Mouse (Mus musculus): ENCODE data around the gene Gm21974. TPM values are rescaled to one million over a fixed set of nuclear protein-coding genes. Genes with fewer than 3 reads are reported as not detected.
"Not testable (repeated sequence)": the region's sequence is repeated elsewhere in the genome, so short reads cannot be mapped to it uniquely, and the experiment has no call there.

Gene Gm21974
- polyA plus RNA-seq, 1 experiment from 2014 or later, result not detected

DNA sequence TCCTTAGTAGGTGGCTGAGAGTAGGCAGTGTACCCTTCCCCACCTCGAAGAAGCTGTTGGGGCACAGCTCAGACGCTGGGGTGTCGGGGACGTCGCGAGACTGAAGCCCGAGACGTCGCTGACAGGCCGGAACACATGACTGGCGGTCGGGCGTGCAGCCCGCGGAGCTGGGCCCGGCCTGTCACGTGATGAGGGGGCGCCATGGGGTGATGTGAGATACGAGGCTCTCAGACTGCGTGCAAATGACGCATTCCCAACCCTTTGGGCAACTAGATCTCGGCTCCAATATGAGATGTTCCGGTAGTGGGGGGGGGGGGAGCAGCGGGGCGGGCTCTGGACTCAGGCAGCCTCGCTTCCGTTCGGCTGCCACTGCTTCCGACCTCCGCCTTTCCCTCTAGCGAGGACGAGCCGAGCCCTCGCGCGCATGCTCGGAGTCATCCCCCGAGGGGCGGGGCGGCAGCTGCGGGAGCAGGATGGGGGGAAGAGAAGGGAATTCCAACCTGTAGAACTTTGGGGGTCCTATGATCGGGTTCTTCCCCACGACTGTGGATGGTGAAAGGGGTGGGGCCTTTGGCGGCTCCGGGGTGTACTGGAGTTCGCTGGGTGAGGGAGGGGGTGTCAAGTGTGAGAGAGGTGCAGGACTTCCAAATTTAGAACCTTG is 53.8 kb downstream of the Gm21974 start:
- Histone ChIP-seq H3K27ac (peak overlapping the region; percentile 97), H3K79me2 (ENCODE audit: inconsistent target) (peaks cover 47% of the 10 kb centered on the region), H3K36me3 (ENCODE audit: inconsistent target) (peaks cover 33% of the 10 kb centered on the region), H3K4me3 (ENCODE audit: inconsistent target) (peak overlapping the region; percentile 94)
- under 1% methylated on average over 37 of the region's 46 CpGs for WGBS (ENCODE audit: missing documents)

DNA sequence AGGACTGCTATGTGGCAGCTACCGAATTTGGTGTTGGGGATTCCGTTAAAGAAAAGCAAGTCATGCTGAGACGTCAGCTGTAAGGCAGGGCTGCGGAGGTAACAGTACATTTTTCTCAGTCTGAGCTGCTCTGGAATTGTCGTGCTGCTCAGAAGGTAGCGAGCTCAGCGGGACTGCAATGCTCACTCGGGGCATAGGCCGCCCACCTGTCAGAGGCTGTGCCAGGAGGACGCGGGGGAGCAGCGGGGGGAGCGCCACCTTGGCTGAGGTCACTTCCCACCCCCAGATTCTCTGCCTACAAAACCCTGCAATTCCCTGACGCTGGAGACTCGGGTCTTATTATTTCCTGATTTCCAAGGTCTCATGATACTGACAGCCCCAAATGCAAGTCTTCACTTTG is 54.4 kb downstream of the Gm21974 start:
- WGBS (ENCODE audit: missing documents), result 4% methylated on average over 15 of the region's 15 CpGs
- peaks cover 27% of the 10 kb centered on the region for H3K36me3 ChIP-seq (ENCODE audit: inconsistent target)
- peak overlapping the region; percentile 33 for H3K4me3 ChIP-seq (ENCODE audit: inconsistent target)
- peak overlapping the region; percentile 97 for H3K27ac ChIP-seq
- H3K79me2 ChIP-seq (ENCODE audit: inconsistent target), result peaks cover 41% of the 10 kb centered on the region

DNA sequence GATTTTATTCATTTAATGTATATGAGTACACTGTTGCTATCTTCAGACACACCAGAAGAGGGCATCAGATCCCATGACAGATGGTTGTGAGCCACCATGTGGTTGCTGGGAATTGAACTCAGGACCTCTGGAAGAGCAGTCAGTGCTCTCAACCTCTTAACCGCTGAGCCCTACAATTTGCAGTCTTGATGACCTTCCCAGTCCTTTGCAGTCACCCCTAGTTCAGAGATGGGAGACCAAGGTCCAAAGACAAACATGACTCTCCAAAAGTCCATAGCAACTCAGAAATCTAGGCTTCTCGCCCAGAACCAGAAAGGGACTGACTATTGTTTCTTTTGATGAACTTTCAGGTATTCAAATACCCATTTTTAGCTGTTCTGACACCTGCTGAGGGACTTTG is 55.2 kb downstream of the Gm21974 start:
- Histone ChIP-seq H3K27ac (peak overlapping the region; percentile 97), H3K36me3 (ENCODE audit: inconsistent target) (peaks cover 21% of the 10 kb centered on the region), H3K79me2 (ENCODE audit: inconsistent target) (peaks cover 34% of the 10 kb centered on the region)
- WGBS (ENCODE audit: missing documents), result 100% methylated on average over 2 of the region's 2 CpGs
- not testable (repeated sequence) for H3K4me3 ChIP-seq (ENCODE audit: inconsistent target)

DNA sequence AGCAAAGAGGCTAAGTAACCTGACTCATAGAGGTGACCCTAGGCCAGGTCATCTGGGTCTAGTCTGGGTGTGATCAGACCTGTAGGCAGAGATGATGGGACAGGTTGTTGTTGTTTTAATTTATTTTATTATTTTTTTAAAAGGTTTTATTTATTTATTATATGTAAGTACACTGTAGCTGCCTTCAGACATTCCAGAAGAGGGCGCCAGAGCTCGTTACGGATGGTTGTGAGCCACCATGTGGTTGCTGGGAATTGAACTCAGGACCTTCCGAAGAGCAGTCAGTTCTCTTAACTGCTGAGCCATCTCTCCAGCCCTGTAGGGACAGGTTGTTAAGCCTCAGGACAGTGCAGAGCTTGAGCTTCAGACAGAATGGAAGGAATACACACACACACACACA is 57.4 kb downstream of the Gm21974 start:
- not testable (repeated sequence) for H3K27ac ChIP-seq; H3K4me3 ChIP-seq (ENCODE audit: inconsistent target); H3K36me3 ChIP-seq (ENCODE audit: inconsistent target)
- 94% methylated on average over 4 of the region's 4 CpGs for WGBS (ENCODE audit: missing documents)
- peaks cover 12% of the 10 kb centered on the region for H3K79me2 ChIP-seq (ENCODE audit: inconsistent target)

DNA sequence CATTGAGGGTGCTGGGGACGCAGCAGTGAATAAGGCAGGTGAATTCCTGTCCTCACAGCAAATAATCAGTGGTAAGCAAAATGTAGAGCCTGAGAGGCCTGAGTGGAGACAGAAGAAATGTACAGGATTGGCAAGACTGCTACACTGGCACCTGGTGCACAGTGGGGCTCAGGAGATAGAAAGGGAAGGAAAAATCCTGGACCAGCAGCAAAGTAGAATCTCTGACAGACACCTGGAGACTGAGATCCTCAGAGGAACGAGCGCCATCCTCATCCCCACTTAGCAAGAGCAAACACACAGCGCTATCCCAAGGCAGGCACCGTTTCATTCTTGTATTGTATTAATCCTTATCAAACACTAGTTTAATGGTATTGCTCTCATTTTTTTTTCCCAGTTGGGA is 57.8 kb downstream of the Gm21974 start:
- Histone ChIP-seq H3K27ac (no peak overlapping the region), H3K36me3 (ENCODE audit: inconsistent target) (no peaks in the 10 kb centered on the region), H3K79me2 (ENCODE audit: inconsistent target) (peaks cover 8% of the 10 kb centered on the region), H3K4me3 (ENCODE audit: inconsistent target) (no peak overlapping the region)
- WGBS (ENCODE audit: missing documents), result 97% methylated on average over 5 of the region's 5 CpGs

Other genes starting within 250 kb of the Gm21974 start
- 16.0 to 37.5 TPM (median 23.3 TPM) in 3 replicates for gene Bcl7c, start 186.5 kb downstream of the Gm21974 start, polyA plus RNA-seq (2018)
- not detected in 3 replicates for gene Ctf1, start 182.7 kb downstream of the Gm21974 start, polyA plus RNA-seq (2018)
- gene Ctf2, start 163.3 kb downstream of the Gm21974 start, polyA plus RNA-seq (2018), result not detected in 3 replicates
- 4.9 to 11.8 TPM (median 5.8 TPM) in 3 replicates for gene Fbxl19, start 150.9 kb downstream of the Gm21974 start, polyA plus RNA-seq (2018)
- 31.3 to 38.6 TPM (median 33.4 TPM) in 3 replicates for gene Orai3, start 125.6 kb downstream of the Gm21974 start, polyA plus RNA-seq (2018)
- 11.6 to 14.1 TPM (median 12.7 TPM) in 3 replicates for gene Setd1a, start 118.8 kb downstream of the Gm21974 start, polyA plus RNA-seq (2018)
- 0.49 to 3.2 TPM (median 0.57 TPM) in 3 replicates for gene Gm49388, start 109.8 kb downstream of the Gm21974 start, polyA plus RNA-seq (2018)
- gene Hsd3b7, start 94.8 kb downstream of the Gm21974 start, polyA plus RNA-seq (2018), result 14.9 to 55.1 TPM (median 55.0 TPM) in 3 replicates
- gene Stx4a, start 71.2 kb downstream of the Gm21974 start, polyA plus RNA-seq (2018), result 150 to 165 TPM (median 155 TPM) in 3 replicates
- 0.05 to 0.09 TPM in 2 of 3 replicates, not detected in the other for gene Stx1b, start 70.9 kb downstream of the Gm21974 start, polyA plus RNA-seq (2018)
- gene Zfp646, start 19.2 kb downstream of the Gm21974 start, polyA plus RNA-seq (2018), result 14.9 to 18.4 TPM (median 16.3 TPM) in 3 replicates
- gene Zfp668, start 18.6 kb downstream of the Gm21974 start, polyA plus RNA-seq (2018), result 3.2 to 5.8 TPM (median 4.7 TPM) in 3 replicates
- gene Prss53, start 4.5 kb downstream of the Gm21974 start, polyA plus RNA-seq (2018), result 0.13 TPM in 1 of 3 replicates, not detected in the others
- gene Vkorc1, start 163 bp upstream of the Gm21974 start, polyA plus RNA-seq (2018), result 38.2 to 42.7 TPM (median 41.1 TPM) in 3 replicates
- gene Bckdk, start 8.6 kb upstream of the Gm21974 start, polyA plus RNA-seq (2018), result 30.8 to 48.5 TPM (median 38.0 TPM) in 3 replicates
- gene Kat8, start 17.1 kb upstream of the Gm21974 start, polyA plus RNA-seq (2018), result 10.6 to 18.6 TPM (median 16.3 TPM) in 3 replicates
- not detected in 3 replicates for gene Prss8, start 34.6 kb upstream of the Gm21974 start, polyA plus RNA-seq (2018)
- 1.0 to 1.7 TPM (median 1.2 TPM) in 3 replicates for gene Prss36, start 51.3 kb upstream of the Gm21974 start, polyA plus RNA-seq (2018)
- gene Fus, start 72.0 kb upstream of the Gm21974 start, polyA plus RNA-seq (2018), result 187 to 395 TPM (median 346 TPM) in 3 replicates
- gene Pycard, start 98.4 kb upstream of the Gm21974 start, polyA plus RNA-seq (2018), result 19.6 to 111 TPM (median 82.3 TPM) in 3 replicates
- not detected in 3 replicates for gene Trim72, start 108.5 kb upstream of the Gm21974 start, polyA plus RNA-seq (2018)
- gene Itgam, start 167.2 kb upstream of the Gm21974 start, polyA plus RNA-seq (2018), result 101 to 216 TPM (median 128 TPM) in 3 replicates
- 1.0 to 2.2 TPM (median 1.6 TPM) in 3 replicates for gene Gm49368, start 167.2 kb upstream of the Gm21974 start, polyA plus RNA-seq (2018)
- 4.4 to 10.4 TPM (median 7.7 TPM) in 3 replicates for gene Itgax, start 234.1 kb upstream of the Gm21974 start, polyA plus RNA-seq (2018)

All from macrophage (primary cell).